Mouse (Mus musculus): ENCODE data around the gene Gm21866. TPM values are rescaled to one million over a fixed set of nuclear protein-coding genes. Genes with fewer than 3 reads are reported as not detected.
"Not testable (repeated sequence)": the region's sequence is repeated elsewhere in the genome, so short reads cannot be mapped to it uniquely, and the experiment has no call there.

Gm21866 gene
- total RNA-seq (2022) = not detected

DNA sequence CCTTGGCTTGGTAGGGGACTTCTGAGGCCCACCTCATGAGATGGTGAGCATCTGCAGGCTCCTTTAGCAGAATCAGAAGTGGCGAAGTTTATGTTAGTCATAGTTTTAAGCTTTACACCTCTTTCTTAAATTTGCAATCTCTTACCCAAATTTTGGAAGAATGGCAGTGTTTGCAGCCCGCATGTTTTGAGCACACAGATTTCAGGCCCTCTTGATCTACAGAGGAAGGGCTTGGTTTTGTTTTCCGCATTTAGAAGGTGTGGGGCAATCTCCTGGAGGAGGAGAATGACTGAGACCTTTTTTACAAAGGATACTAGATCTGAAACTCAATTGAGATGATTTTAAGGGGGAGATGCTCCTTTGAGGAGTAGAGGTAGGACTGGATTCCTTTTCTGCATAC lies at the start of gene Gm21866:
Gm21866 (minus strand) TSS at position 101 of the 400 bp plus-strand sequence.
- DNase-seq (ENCODE audit: low spot score) = not testable (repeated sequence)

DNA sequence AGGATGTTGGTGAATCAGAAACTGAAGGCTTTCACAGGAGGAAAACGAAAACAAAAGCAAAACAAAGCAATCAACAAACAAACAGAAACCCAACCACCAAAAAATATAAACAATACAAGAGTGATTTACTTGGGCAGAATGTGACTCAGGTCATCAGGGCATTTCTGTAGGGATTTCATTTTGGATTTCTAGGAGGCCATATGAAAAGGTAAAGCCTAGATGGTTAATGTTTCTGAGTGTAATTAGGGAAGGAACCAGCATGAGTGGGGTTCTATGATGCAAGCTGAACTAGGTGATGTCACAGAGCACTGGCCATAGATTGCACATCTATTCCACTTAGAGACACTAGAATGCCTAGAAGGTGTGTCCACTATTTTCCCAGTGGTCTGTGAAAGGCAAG lies 28.3 kb upstream of the Gm21866 start, which contains the start of gene Gm20773:
Gm20773 (plus strand) TSS at position 301 of the 400 bp plus-strand sequence.
- DNase-seq (ENCODE audit: low spot score) = not testable (repeated sequence)

Other genes with a start within 250 kb of the Gm21866 start
- gene Gm21828, start 241.7 kb downstream of the Gm21866 start, total RNA-seq (2022) = not detected
- gene Gm21440, start 213.2 kb downstream of the Gm21866 start, total RNA-seq (2022) = not detected
- gene Gm21454, start 213.1 kb downstream of the Gm21866 start, total RNA-seq (2022) = not detected
- gene Gm21725, start 116.5 kb downstream of the Gm21866 start, total RNA-seq (2022) = not detected
- gene Gm20773, start 28.4 kb upstream of the Gm21866 start, total RNA-seq (2022) = not detected